Mouse (Mus musculus): ENCODE data around the gene Gm5142. TPM values are rescaled to one million over a fixed set of nuclear protein-coding genes. Genes with fewer than 3 reads are reported as not detected.

Gene Gm5142
- total RNA-seq (2012; rRNA removed) (not detected in 2 replicates), polyA plus RNA-seq (2012; ENCODE audit: insufficient read depth in 1 of 2, insufficient read length in 2 of 2, low read depth in 1 of 2, low replicate concordance in 2 of 2, missing spikeins in 1 of 2) (not detected)

- no peaks in the 10 kb centered on the region for H3K79me2 ChIP-seq (ENCODE audit: control insufficient read depth, insufficient read depth, low read length, poor library complexity)
- H3K27me3 ChIP-seq (ENCODE audit: control insufficient read depth in 1 of 2, insufficient read depth in 2 of 2, low read length in 2 of 2) = no peaks in the 10 kb centered on the region
- H3K9ac ChIP-seq (ENCODE audit: control insufficient read depth, low read depth, low read length, poor library complexity, severe bottlenecking) = no peak within 1 kb of the TSS
- no peaks in the 10 kb centered on the region for H3K9me3 ChIP-seq (replicated peaks; ENCODE audit: insufficient read depth, low read length)
- H3K4me3 ChIP-seq (ENCODE audit: control insufficient read depth in 1 of 2, insufficient read depth in 1 of 2, low read depth in 2 of 2, low read length in 2 of 2) = no peak within 1 kb of the TSS
- H3K4me1 ChIP-seq (ENCODE audit: control insufficient read depth in 1 of 2, insufficient read depth in 2 of 2, low read length in 2 of 2) = no peaks in the 10 kb centered on the region
- DNase-seq (ENCODE audit: low read depth, low spot score) = no peak
- TF ChIP-seq MAX (IDR thresholded peaks at IDR 0.05; ENCODE audit: low read length) (no peak), UBTF (IDR thresholded peaks at IDR 0.05; ENCODE audit: borderline replicate concordance, insufficient read depth, low read depth, low read length) (no peak)
- no peaks in the 10 kb centered on the region for H3K36me3 ChIP-seq (ENCODE audit: control insufficient read depth in 1 of 2, insufficient read depth in 2 of 2, low read length in 2 of 2)
- H3K27ac ChIP-seq (ENCODE audit: control insufficient read depth, low read depth, low read length) = no peak within 1 kb of the TSS
These were observed at the start of gene Gm5142 for GRCm38 (mm10) chr14:59178649-59179048. TSS of gene Gm5142 (minus strand) at chr14:59178749.

- no peaks in the 10 kb centered on the region for H3K36me3 ChIP-seq (ENCODE audit: control insufficient read depth in 1 of 2, insufficient read depth in 2 of 2, low read length in 2 of 2)
- H3K4me3 ChIP-seq (ENCODE audit: control insufficient read depth in 1 of 2, insufficient read depth in 1 of 2, low read depth in 2 of 2, low read length in 2 of 2) = no peak overlapping the region
- no peak for TF ChIP-seq TCF12 (IDR thresholded peaks at IDR 0.05; ENCODE audit: low read depth, low read length)
- no peak for TF ChIP-seq MEF2A (IDR thresholded peaks at IDR 0.05; ENCODE audit: extremely low read depth, insufficient replicate concordance, low read depth, low read length, poor library complexity, severe bottlenecking)
- TF ChIP-seq TBP (IDR thresholded peaks at IDR 0.05; ENCODE audit: low read depth, low read length) = no peak
- no peak for TF ChIP-seq GATA1 (IDR thresholded peaks at IDR 0.05; ENCODE audit: low read depth, low read length)
- no peak for TF ChIP-seq GABPA (IDR thresholded peaks at IDR 0.05; ENCODE audit: low read depth, low read length)
- no peak for TF ChIP-seq NELFE (IDR thresholded peaks at IDR 0.05; ENCODE audit: low read depth, low read length)
- no peak for TF ChIP-seq SMC3 (IDR thresholded peaks at IDR 0.05; ENCODE audit: low read depth, low read length)
- TF ChIP-seq CHD1 (IDR thresholded peaks at IDR 0.05; ENCODE audit: low read depth, low read length) = no peak
- TF ChIP-seq MAZ (IDR thresholded peaks at IDR 0.05; ENCODE audit: low read depth, low read length) = no peak
- no peak for TF ChIP-seq MYB (IDR thresholded peaks at IDR 0.05; ENCODE audit: low read depth, low read length)
- no peak for TF ChIP-seq ZKSCAN1 (IDR thresholded peaks at IDR 0.05; ENCODE audit: low read depth, low read length)
- no peak for TF ChIP-seq ZNF384 (IDR thresholded peaks at IDR 0.05; ENCODE audit: low read depth, low read length)
- H3K79me2 ChIP-seq (ENCODE audit: control insufficient read depth, insufficient read depth, low read length, poor library complexity) = no peaks in the 10 kb centered on the region
- H3K9me3 ChIP-seq (replicated peaks; ENCODE audit: insufficient read depth, low read length) = no peaks in the 10 kb centered on the region
- DNase-seq (ENCODE audit: low read depth, low spot score) = no peak
- H3K27ac ChIP-seq (ENCODE audit: control insufficient read depth, low read depth, low read length) = no peak overlapping the region
- H3K9ac ChIP-seq (ENCODE audit: control insufficient read depth, low read depth, low read length, poor library complexity, severe bottlenecking) = no peak overlapping the region
- H3K27me3 ChIP-seq (ENCODE audit: control insufficient read depth in 1 of 2, insufficient read depth in 2 of 2, low read length in 2 of 2) = no peaks in the 10 kb centered on the region
- H3K4me1 ChIP-seq (ENCODE audit: control insufficient read depth in 1 of 2, insufficient read depth in 2 of 2, low read length in 2 of 2) = no peaks in the 10 kb centered on the region
These were observed 47.7 kb upstream of the Gm5142 start for GRCm38 (mm10) chr14:59226240-59226639.

DNA sequence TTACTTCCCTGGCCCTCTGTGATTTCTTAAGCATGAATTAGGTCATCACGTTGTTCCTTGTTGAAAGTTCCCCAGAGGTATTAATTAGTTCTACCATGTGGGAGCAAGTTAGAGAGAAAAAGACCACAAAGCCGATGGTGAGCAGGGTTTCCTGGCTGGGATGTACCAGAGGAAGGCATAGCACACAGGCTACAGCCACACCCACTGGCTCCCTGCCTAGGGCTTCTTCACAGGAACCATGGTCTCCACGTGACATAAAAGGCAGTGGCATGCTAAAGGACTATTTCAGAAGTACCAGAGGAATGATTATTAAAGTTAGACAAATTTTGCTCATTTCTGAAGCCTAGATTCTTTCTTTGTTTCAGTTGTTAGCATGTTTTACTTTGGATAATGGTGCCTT lies 40.7 kb upstream of the Gm5142 start:
- Histone ChIP-seq H3K27ac (ENCODE audit: control insufficient read depth, low read depth, low read length) (no peak overlapping the region), H3K9me3 (replicated peaks; ENCODE audit: insufficient read depth, low read length) (no peaks in the 10 kb centered on the region), H3K27me3 (ENCODE audit: control insufficient read depth in 1 of 2, insufficient read depth in 2 of 2, low read length in 2 of 2) (no peaks in the 10 kb centered on the region), H3K4me1 (ENCODE audit: control insufficient read depth in 1 of 2, insufficient read depth in 2 of 2, low read length in 2 of 2) (no peaks in the 10 kb centered on the region), H3K36me3 (ENCODE audit: control insufficient read depth in 1 of 2, insufficient read depth in 2 of 2, low read length in 2 of 2) (no peaks in the 10 kb centered on the region), H3K9ac (ENCODE audit: control insufficient read depth, low read depth, low read length, poor library complexity, severe bottlenecking) (no peak overlapping the region), H3K79me2 (ENCODE audit: control insufficient read depth, insufficient read depth, low read length, poor library complexity) (no peaks in the 10 kb centered on the region), H3K4me3 (ENCODE audit: control insufficient read depth in 1 of 2, insufficient read depth in 1 of 2, low read depth in 2 of 2, low read length in 2 of 2) (no peak overlapping the region)
- no peak for TF ChIP-seq RCOR1 (IDR thresholded peaks at IDR 0.05; ENCODE audit: low read depth, low read length)
- no peak for TF ChIP-seq GATA1 (IDR thresholded peaks at IDR 0.05; ENCODE audit: low read depth, low read length)
- no peak for TF ChIP-seq MXI1 (IDR thresholded peaks at IDR 0.05; ENCODE audit: low read depth, low read length)
- no peak for TF ChIP-seq MYC (IDR thresholded peaks at IDR 0.05; ENCODE audit: low read depth, low read length)
- TF ChIP-seq GABPA (IDR thresholded peaks at IDR 0.05; ENCODE audit: low read depth, low read length) = no peak
- TF ChIP-seq KAT2A (conservative IDR thresholded peaks at IDR 0.05; ENCODE audit: low read depth, low read length) = no peak
- TF ChIP-seq MAZ (IDR thresholded peaks at IDR 0.05; ENCODE audit: low read depth, low read length) = no peak
- TF ChIP-seq ELF1 (IDR thresholded peaks at IDR 0.05; ENCODE audit: low read depth, low read length) = no peak
- TF ChIP-seq CHD1 (IDR thresholded peaks at IDR 0.05; ENCODE audit: low read depth, low read length) = no peak
- no peak for TF ChIP-seq EP300 (IDR thresholded peaks at IDR 0.05; ENCODE audit: low read depth in 1 of 2, low read length in 2 of 2)
- TF ChIP-seq NRF1 (IDR thresholded peaks at IDR 0.05; ENCODE audit: insufficient read depth, low read depth, low read length, poor library complexity, severe bottlenecking) = no peak
- TF ChIP-seq BHLHE40 (IDR thresholded peaks at IDR 0.05; ENCODE audit: borderline replicate concordance, low read depth, low read length) = no peak
- TF ChIP-seq ZKSCAN1 (IDR thresholded peaks at IDR 0.05; ENCODE audit: low read depth, low read length) = no peak
- no peak for DNase-seq (ENCODE audit: low read depth, low spot score)

Data from MEL (cell line).